Mouse (Mus musculus): ENCODE results near the gene Btrc. TPM values are rescaled to one million over a fixed set of nuclear protein-coding genes. Genes with fewer than 3 reads are reported as not detected.

The Btrc gene
- polyA plus RNA-seq, 1 experiment, result 11.2 TPM

DNA sequence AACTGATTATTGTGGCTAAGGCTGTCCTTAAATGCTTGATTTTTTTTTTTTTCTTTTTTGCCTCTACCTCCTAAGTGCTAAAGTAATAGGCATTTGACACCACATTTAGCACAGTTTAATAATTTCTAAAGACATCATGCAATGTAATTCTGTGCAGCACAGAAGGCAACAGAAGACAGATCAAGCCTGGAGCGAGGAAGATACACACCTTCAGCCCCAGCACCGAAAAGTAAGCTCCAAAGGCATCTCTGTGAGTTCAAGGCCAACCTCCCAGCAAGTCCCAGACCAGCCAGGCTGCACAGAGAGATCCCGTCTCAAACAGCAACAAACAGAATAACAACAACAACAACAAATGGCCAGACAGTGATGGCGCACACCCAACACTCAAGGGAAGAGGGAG, 73.6 kb downstream of the Btrc start:
- Histone ChIP-seq H3K36me3 (ENCODE audit: control insufficient read depth, insufficient read depth, low read length) (no peaks in the 10 kb centered on the region), H3K4me3 (ENCODE audit: extremely low read depth, insufficient read depth, insufficient read length) (no peak overlapping the region), H3K4me1 (ENCODE audit: control insufficient read depth, insufficient read depth, insufficient read length) (no peaks in the 10 kb centered on the region; the same call in 1 of the 2 replicates), H3K27me3 (ENCODE audit: control insufficient read depth, insufficient read depth, low read length) (no peaks in the 10 kb centered on the region), H3K27ac (ENCODE audit: insufficient read depth, low read length) (no peak overlapping the region)
- TF ChIP-seq POLR2A (IDR thresholded peaks at IDR 0.05; ENCODE audit: low read depth, low read length), result no peak
- TF ChIP-seq CTCF (IDR thresholded peaks at IDR 0.05; ENCODE audit: extremely low read depth, insufficient read depth, insufficient read length, insufficient replicate concordance), result no peak
- WGBS, result 87% methylated on average over 4 of the region's 4 CpGs
- no peak for DNase-seq (ENCODE audit: low read depth in 1 of 2, low spot score in 2 of 2)

DNA sequence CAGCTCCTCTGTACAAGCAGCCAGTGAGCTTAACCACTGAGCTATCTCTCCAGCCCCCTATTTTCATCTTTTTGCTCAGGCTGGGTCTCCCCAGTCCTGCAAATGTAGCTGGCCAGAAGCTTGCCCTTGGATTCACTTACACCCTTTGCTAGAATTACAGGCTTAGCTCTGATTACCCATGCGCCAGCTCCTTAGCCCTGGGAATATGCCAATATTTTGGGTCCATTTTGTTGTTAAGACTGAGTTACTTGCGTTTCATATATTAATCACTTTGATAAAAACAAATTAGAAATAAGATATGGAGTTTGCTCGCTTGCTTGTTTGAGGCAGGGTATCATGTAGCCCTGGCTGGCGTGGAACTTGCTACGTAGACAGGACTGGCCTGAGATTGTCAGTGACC, 74.7 kb downstream of the Btrc start:
- Histone ChIP-seq H3K4me3 (ENCODE audit: extremely low read depth, insufficient read depth, insufficient read length) (no peak overlapping the region), H3K4me1 (ENCODE audit: control insufficient read depth, insufficient read depth, insufficient read length) (no peaks in the 10 kb centered on the region; the same call in 1 of the 2 replicates), H3K36me3 (ENCODE audit: control insufficient read depth, insufficient read depth, low read length) (no peaks in the 10 kb centered on the region), H3K27me3 (ENCODE audit: control insufficient read depth, insufficient read depth, low read length) (no peaks in the 10 kb centered on the region), H3K27ac (ENCODE audit: insufficient read depth, low read length) (no peak overlapping the region)
- no peak for DNase-seq (ENCODE audit: low read depth in 1 of 2, low spot score in 2 of 2)
- WGBS, result 94% methylated on average over 5 of the region's 5 CpGs
- no peak for TF ChIP-seq CTCF (IDR thresholded peaks at IDR 0.05; ENCODE audit: extremely low read depth, insufficient read depth, insufficient read length, insufficient replicate concordance)
- no peak for TF ChIP-seq POLR2A (IDR thresholded peaks at IDR 0.05; ENCODE audit: low read depth, low read length)

DNA sequence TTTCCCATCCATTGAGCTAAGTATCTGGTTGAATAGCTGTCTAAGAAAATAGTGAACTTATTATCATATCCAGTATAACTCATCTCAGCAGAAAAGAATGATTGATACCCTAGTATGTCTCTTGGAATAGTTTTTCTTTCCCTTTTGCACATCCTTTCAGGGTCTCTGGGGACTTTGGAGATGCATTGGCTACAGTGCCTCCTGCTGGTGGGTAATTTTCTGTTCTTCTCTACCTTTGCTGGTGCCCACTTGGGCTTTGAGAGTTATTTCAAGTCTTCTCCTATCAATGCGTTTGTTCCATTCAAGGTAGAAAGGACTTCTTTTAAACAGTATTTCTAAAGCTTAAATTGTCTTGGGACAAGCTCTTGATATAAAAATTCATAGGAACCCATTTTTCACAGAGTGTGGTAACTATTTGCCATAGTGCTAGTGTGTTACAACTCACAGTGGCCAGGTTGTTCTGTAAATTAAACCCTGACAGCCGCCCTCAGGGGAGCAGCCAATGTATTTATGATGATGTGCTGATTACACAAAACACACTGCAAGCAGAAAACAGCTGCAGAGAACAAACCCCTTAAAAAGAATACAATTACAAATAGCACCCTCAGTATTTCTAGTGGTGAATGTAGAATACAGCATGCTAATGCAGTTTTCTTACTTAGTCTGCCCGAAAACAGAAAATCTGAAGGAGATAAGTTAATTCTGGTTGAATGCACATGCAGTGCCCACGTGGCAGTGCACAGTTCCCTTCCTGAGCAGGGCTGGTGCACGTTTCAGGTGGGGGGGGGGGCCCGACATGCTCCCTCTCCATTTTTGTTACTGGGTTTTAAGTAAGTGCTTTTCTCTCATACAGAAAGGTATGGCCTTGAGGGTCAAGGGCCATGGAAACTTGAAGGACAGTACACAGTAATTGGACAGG, 75.7 kb downstream of the Btrc start:
- 44% methylated on average over 6 of the region's 6 CpGs for whole genome bisulfite sequencing
- DNase-seq (ENCODE audit: low read depth in 1 of 2, low spot score in 2 of 2), result no peak
- Histone ChIP-seq H3K4me1 (ENCODE audit: control insufficient read depth, insufficient read depth, insufficient read length) (no peaks in the 10 kb centered on the region; the same call in 1 of the 2 replicates), H3K27me3 (ENCODE audit: control insufficient read depth, insufficient read depth, low read length) (no peaks in the 10 kb centered on the region), H3K36me3 (ENCODE audit: control insufficient read depth, insufficient read depth, low read length) (no peaks in the 10 kb centered on the region), H3K27ac (ENCODE audit: insufficient read depth, low read length) (no peak overlapping the region), H3K4me3 (ENCODE audit: extremely low read depth, insufficient read depth, insufficient read length) (no peak overlapping the region)
- TF ChIP-seq CTCF (IDR thresholded peaks at IDR 0.05; ENCODE audit: extremely low read depth, insufficient read depth, insufficient read length, insufficient replicate concordance) (no peak), POLR2A (IDR thresholded peaks at IDR 0.05; ENCODE audit: low read depth, low read length) (no peak)

DNA sequence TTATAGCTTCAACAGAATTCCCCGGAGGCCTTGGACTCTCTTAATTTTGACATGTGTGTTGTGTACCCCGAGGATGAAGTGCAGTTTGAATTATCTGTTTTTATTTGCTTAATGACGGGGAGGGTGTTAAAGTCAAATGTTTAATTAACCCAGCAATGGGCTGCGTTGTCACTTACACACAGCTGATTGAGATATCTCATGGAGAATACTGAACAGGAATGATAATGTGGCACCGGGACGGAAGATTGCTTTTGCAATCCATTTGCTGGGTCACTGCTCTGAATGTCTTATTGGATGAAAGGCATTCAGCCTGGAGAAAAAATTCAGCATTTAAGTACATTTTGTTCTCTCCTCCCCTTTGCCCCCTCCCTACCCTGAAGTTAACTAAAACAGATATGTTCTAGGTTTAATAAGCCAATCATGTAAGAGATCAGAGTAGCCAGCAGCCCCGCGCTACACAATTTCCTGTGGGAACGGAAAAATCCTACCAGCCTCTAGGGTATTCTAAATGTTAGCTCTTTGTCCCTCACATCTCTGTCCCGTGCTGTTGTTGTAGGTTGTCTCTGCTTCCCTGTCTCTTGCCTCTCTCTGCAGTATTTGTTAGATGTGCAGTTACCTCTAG, 77.1 kb downstream of the Btrc start:
- no peak for DNase-seq (ENCODE audit: low read depth in 1 of 2, low spot score in 2 of 2)
- 67% methylated on average over 10 of the region's 10 CpGs for WGBS
- no peak overlapping the region for H3K27ac ChIP-seq (ENCODE audit: insufficient read depth, low read length)
- no peak overlapping the region for H3K4me3 ChIP-seq (ENCODE audit: extremely low read depth, insufficient read depth, insufficient read length)
- H3K4me1 ChIP-seq (ENCODE audit: control insufficient read depth, insufficient read depth, insufficient read length), result no peaks in the 10 kb centered on the region; the same call in 1 of the 2 replicates
- no peak for TF ChIP-seq CTCF (IDR thresholded peaks at IDR 0.05; ENCODE audit: extremely low read depth, insufficient read depth, insufficient read length, insufficient replicate concordance)
- no peak for TF ChIP-seq POLR2A (IDR thresholded peaks at IDR 0.05; ENCODE audit: low read depth, low read length)
- H3K36me3 ChIP-seq (ENCODE audit: control insufficient read depth, insufficient read depth, low read length), result no peaks in the 10 kb centered on the region
- no peaks in the 10 kb centered on the region for H3K27me3 ChIP-seq (ENCODE audit: control insufficient read depth, insufficient read depth, low read length)

DNA sequence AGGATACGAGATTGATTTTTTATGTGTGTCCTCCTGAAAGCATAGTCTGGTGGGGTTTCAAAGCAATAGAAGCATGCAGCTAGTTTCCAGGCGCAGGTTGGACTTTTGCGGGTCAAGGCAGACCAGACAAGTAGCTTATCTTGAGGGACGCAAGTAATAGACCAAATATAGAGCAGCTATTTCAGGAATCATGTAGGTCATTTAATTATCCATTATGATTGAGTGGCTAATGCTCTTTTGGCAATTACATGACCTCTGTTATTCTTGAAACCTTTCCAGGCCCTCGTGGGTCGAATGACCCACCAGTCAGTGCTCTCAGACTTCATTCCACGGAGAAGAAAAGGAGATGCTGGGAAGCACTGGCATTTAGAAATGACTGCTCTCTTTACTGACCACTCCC, 78.2 kb downstream of the Btrc start:
- H3K36me3 ChIP-seq (ENCODE audit: control insufficient read depth, insufficient read depth, low read length), result no peaks in the 10 kb centered on the region
- DNase-seq (ENCODE audit: low read depth in 1 of 2, low spot score in 2 of 2), result no peak
- TF ChIP-seq CTCF (IDR thresholded peaks at IDR 0.05; ENCODE audit: extremely low read depth, insufficient read depth, insufficient read length, insufficient replicate concordance), result no peak
- TF ChIP-seq POLR2A (IDR thresholded peaks at IDR 0.05; ENCODE audit: low read depth, low read length), result no peak
- H3K27ac ChIP-seq (ENCODE audit: insufficient read depth, low read length), result no peak overlapping the region
- no peak overlapping the region for H3K4me3 ChIP-seq (ENCODE audit: extremely low read depth, insufficient read depth, insufficient read length)
- 87% methylated on average over 7 of the region's 7 CpGs for WGBS
- H3K27me3 ChIP-seq (ENCODE audit: control insufficient read depth, insufficient read depth, low read length), result no peaks in the 10 kb centered on the region
- H3K4me1 ChIP-seq (ENCODE audit: control insufficient read depth, insufficient read depth, insufficient read length), result no peaks in the 10 kb centered on the region; the same call in 1 of the 2 replicates

DNA sequence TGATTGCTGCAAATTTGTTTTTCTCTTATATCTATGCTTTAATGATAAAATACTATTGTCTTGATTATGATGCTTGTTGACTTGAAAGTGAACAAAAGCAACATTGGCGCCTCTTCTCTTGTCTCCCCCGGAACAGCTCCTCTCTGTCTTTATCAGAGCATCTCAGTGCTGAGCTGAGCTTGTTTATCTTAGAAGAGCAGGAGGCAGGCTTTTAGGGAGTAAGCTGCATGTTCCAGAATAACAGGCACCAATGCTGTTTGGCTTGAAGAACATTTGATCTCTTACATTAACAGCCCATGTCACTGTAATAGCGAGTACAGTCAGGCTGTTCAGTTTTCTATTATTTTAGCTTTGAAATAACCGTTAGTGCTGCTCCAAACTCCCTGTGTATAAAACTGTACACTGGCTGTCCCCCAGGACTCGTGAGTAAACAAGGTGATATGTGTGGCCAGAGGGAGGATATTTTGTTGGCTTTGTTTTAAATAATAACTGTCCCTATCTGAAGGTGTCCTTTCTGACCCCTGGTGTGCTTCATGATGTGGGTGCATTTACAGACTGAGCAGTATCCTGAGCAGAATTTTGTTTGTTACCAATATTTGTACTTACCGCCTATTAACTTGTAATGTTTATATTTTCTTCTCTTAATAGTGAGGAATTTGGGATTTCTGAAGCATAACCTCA, 81.9 kb downstream of the Btrc start:
- Histone ChIP-seq H3K4me1 (ENCODE audit: control insufficient read depth, insufficient read depth, insufficient read length) (no peaks in the 10 kb centered on the region), H3K36me3 (ENCODE audit: control insufficient read depth, insufficient read depth, low read length) (no peaks in the 10 kb centered on the region), H3K27ac (ENCODE audit: insufficient read depth, low read length) (no peak overlapping the region), H3K4me3 (ENCODE audit: extremely low read depth, insufficient read depth, insufficient read length) (no peak overlapping the region), H3K27me3 (ENCODE audit: control insufficient read depth, insufficient read depth, low read length) (no peaks in the 10 kb centered on the region)
- no peak for DNase-seq (ENCODE audit: low read depth in 1 of 2, low spot score in 2 of 2)
- TF ChIP-seq CTCF (IDR thresholded peaks at IDR 0.05; ENCODE audit: extremely low read depth, insufficient read depth, insufficient read length, insufficient replicate concordance) (no peak), POLR2A (IDR thresholded peaks at IDR 0.05; ENCODE audit: low read depth, low read length) (no peak)
- 80% methylated on average over 6 of the region's 6 CpGs for WGBS

Data from spleen, adult 2 months (tissue).